Mouse (Mus musculus): ENCODE results near the gene Btbd9.

- TF ChIP-seq POLR2A (IDR thresholded peaks at IDR 0.05; ENCODE audit: low read depth, low read length) (no peak), CTCF (IDR thresholded peaks at IDR 0.05; ENCODE audit: extremely low read depth, insufficient read depth, insufficient read length, insufficient replicate concordance) (no peak)
Measured at GRCm38 (mm10) chr17:30529632-30530541, 46.4 kb downstream of the Btbd9 start.
